Mouse (Mus musculus) lung, embryonic 16.5 days (tissue): ENCODE measurements around the gene Scd2. TPM values are rescaled to one million over a fixed set of nuclear protein-coding genes. Genes with fewer than 3 reads are reported as not detected.
"Not testable (repeated sequence)": the region's sequence is repeated elsewhere in the genome, so short reads cannot be mapped to it uniquely, and the experiment has no call there.

ENCODE experiments used
- ATAC-seq: fragments of 200-750 bp; cut with Nextera tagmentation; 2 replicates; pipeline ENCODE4 v1.8.0; 2017; ENCODE audit warnings: low read depth, mild to moderate bottlenecking, moderate library complexity
- H3K27ac ChIP-seq: fragments of 300-500 bp; sonication (generic); 2 replicates; pipeline ENCODE4 v1.5.1; 2014; ENCODE audit warnings: mild to moderate bottlenecking, control low read depth, low read length
- H3K27me3 ChIP-seq: fragments of 300-500 bp; sonication (generic); 2 replicates; pipeline ENCODE4 v1.6.1; 2014; ENCODE audit warnings: low read depth, low read length, mixed read lengths; ENCODE audit not compliant: control insufficient read depth, insufficient read depth
- H3K36me3 ChIP-seq: fragments of 300-500 bp; sonication (generic); 2 replicates; pipeline ENCODE4 v1.6.1; 2014; ENCODE audit warnings: low read length; ENCODE audit not compliant: control insufficient read depth, insufficient read depth
- H3K4me1 ChIP-seq: fragments of 300-500 bp; sonication (generic); replicated peaks from 2 replicates; pipeline ENCODE4 v1.6.1; 2014; ENCODE audit warnings: low read length, mixed read lengths; ENCODE audit not compliant: control insufficient read depth, insufficient read depth
- H3K4me2 ChIP-seq: fragments of 300-500 bp; sonication (generic); 2 replicates; pipeline ENCODE4 v1.6.1; 2014; ENCODE audit warnings: low read depth, low read length, control low read depth
- H3K4me3 ChIP-seq: fragments of 300-500 bp; sonication (generic); 2 replicates; pipeline ENCODE4 v1.5.1; 2014; ENCODE audit warnings: mild to moderate bottlenecking, low read length, control low read depth
- H3K9ac ChIP-seq: fragments of 300-500 bp; sonication (generic); 2 replicates; pipeline ENCODE4 v1.6.1; 2014; ENCODE audit warnings: low read length, control low read depth
- H3K9me3 ChIP-seq: fragments of 300-500 bp; sonication (generic); 2 replicates; pipeline ENCODE4 v1.6.1; 2016; ENCODE audit warnings: low read length; ENCODE audit not compliant: control insufficient read depth
- WGBS: fragments of 180-500 bp; shearing (Covaris S2); extraction: QIAGEN DNeasy Blood & Tissue Kit; methylation state at CpG from one replicate; pipeline ENCODE4 v1.1.7; 2014; 5-methylcytosine and 5-hydroxymethylcytosine counted together
- polyA plus RNA-seq: library from polyadenylated mRNA; unstranded; fragments of >200 nt; fragmentation: Nextera tagmentation; extraction: Ambion mirVana; gene quantifications from 2 replicates; pipeline ENCODE4 v1.2.1, GENCODE M21; 2015

Scd2 gene
- polyA plus RNA-seq, 1 experiment from 2014 or later: 232 TPM

DNA sequence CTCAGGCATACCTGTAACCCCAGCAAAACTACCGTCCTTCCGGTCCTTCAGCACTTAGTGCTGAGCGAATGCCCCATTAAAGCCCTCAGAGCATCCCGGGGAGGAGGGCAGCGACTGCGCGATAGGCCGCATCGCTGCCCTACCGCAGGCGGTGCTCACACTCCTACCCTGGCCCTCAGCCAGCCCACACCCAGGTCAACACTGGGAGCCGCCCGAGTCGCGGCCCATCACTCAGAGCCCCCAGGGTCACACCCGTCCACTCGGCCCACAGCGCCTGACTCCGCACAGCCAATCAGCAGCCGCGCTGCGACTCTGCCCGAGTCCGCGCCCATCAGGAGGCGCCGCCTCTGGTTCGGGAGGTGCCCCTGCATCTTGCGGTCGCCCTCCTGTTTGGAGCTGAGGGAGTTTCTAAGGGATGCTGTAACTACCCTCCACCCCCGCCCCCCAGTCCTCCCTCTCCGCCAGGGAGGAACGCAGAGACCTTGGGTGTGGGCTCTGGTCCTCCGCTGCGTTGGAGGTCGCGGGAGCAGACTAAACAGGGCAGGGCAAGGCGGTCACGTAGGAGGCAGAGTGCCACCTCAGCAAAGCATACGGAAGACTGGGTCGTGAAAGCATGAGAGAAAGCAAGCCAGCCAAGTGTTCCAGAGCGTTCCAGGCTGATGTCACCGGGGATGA is 26.5 kb upstream of the Scd2 start:
- peak; percentile 98 for ATAC-seq
- H3K27ac ChIP-seq: peak overlapping the region; percentile 95
- under 1% methylated on average over 43 of the region's 43 CpGs for WGBS
- no peaks in the 10 kb centered on the region for H3K36me3 ChIP-seq
- H3K27me3 ChIP-seq: no peaks in the 10 kb centered on the region
- H3K4me3 ChIP-seq: peak overlapping the region; percentile 56
- no peaks in the 10 kb centered on the region for H3K9me3 ChIP-seq
- peak overlapping the region; percentile 76 for H3K9ac ChIP-seq
- peak overlapping the region; percentile 69 for H3K4me2 ChIP-seq
- peaks cover 10% of the 10 kb centered on the region for H3K4me1 ChIP-seq

DNA sequence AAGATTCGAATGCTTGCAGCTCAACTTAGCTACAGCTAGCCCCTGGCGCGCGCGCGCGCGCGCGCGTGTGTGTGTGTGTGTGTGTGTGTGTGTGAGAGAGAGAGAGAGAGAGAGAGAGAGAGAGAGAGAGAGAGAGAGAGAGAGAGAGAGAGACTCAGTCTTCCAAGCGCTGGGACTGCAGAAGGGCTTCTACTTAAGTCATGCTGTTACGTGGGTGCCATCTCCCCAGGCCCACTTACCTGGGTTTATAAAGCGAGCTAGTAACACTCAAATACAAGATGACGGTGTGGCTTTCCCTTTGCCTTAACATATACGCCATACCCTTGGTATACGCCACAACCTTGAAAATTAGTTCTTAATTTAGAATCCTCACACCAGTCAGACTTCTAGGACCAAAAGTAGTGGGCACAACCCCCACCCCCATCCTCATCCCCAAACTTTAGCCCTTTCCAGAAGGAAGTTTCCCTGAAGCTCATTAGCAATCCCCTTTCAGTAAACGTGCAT is 25.9 kb upstream of the Scd2 start:
- peak overlapping the region; percentile 95 for H3K27ac ChIP-seq
- peaks cover 10% of the 10 kb centered on the region for H3K4me1 ChIP-seq
- H3K9me3 ChIP-seq: no peaks in the 10 kb centered on the region
- H3K27me3 ChIP-seq: no peaks in the 10 kb centered on the region
- no peak for ATAC-seq
- no peaks in the 10 kb centered on the region for H3K36me3 ChIP-seq
- peak overlapping the region; percentile 69 for H3K4me2 ChIP-seq
- WGBS: 10% methylated on average over 18 of the region's 18 CpGs
- H3K4me3 ChIP-seq: peak overlapping the region; percentile 56
- peak overlapping the region; percentile 76 for H3K9ac ChIP-seq

DNA sequence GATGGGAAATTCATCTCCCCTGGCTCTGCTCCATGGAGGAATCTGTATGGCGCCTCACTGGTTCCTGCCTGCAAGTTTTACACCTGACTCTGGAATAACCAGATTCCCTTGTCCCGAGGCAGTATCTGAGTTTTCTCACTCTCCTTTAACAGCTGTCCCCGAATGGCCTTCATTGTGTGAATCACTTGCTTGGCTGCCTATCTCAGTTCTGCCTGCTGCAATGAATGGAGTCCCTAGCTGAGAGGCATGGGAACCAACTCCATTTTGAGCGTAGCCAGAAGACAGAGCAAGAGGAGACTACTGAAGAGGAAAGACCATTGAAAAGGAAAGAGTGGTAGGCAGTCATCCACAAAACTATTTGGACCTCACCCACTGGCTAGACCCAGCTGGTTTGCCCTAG is 19.8 kb upstream of the Scd2 start:
- no peak for ATAC-seq
- Histone ChIP-seq H3K4me3 (no peak overlapping the region), H3K4me2 (no peak overlapping the region), H3K27me3 (no peaks in the 10 kb centered on the region), H3K9ac (no peak overlapping the region), H3K36me3 (no peaks in the 10 kb centered on the region), H3K4me1 (no peaks in the 10 kb centered on the region), H3K9me3 (no peaks in the 10 kb centered on the region), H3K27ac (no peak overlapping the region)
- 74% methylated on average over 4 of the region's 4 CpGs for WGBS

- H3K9ac ChIP-seq: no peak overlapping the region
- no peaks in the 10 kb centered on the region for H3K4me1 ChIP-seq
- no peaks in the 10 kb centered on the region for H3K36me3 ChIP-seq
- no peak overlapping the region for H3K4me2 ChIP-seq
- no peak overlapping the region for H3K27ac ChIP-seq
- H3K4me3 ChIP-seq: no peak overlapping the region
- no peak for ATAC-seq
- 93% methylated on average over 4 of the region's 4 CpGs for WGBS
- H3K27me3 ChIP-seq: no peaks in the 10 kb centered on the region
- H3K9me3 ChIP-seq: no peaks in the 10 kb centered on the region
Observed at GRCm38 (mm10) chr19:44274452-44274851, 19.0 kb upstream of the Scd2 start.

DNA sequence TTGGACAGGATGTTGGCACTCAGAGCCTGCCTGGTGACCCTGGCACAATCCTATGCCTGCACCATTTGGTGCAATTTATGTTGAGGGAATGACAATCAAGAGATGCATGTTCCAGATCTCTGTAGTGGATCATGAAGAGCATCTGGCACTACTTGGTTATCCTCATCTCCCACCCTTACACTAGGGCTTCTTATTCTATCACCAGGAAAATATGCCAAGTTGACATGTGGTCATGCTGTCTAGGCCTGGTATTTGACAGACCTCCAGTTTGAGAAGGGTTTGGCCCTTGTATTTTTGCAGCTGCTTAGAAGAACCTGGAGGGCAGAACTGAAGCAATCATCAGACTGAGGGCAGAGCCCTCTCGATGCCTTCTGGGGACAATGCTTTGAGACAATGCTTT is 18.1 kb upstream of the Scd2 start:
- no peak for ATAC-seq
- WGBS: 88% methylated on average over 1 of the region's 1 CpGs
- Histone ChIP-seq H3K9me3 (no peaks in the 10 kb centered on the region), H3K27me3 (no peaks in the 10 kb centered on the region), H3K36me3 (no peaks in the 10 kb centered on the region), H3K27ac (no peak overlapping the region), H3K4me1 (peaks cover 2% of the 10 kb centered on the region; the same call in 1 of the 2 replicates), H3K4me3 (no peak overlapping the region), H3K9ac (no peak overlapping the region), H3K4me2 (no peak overlapping the region)

DNA sequence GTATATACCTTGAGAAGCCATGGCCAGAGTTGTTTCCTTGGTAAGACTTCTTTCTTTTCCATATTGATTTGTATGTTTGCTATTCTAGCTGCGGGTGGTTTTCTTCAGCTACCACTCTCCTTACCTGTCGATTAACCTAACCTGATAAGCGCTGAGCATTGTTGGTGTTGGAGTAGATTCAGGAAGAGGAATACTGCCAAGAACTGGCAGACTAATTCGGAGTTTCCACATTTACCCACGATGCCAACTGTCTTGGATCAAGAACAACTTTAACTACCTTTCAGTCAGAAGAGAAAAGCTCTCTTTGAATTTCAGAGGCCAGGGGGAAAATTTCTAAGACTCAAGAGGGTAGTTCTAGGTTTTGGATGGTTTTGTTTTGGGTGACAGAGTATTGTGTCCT is 16.6 kb upstream of the Scd2 start:
- Histone ChIP-seq H3K9me3 (no peaks in the 10 kb centered on the region), H3K36me3 (no peaks in the 10 kb centered on the region), H3K27me3 (no peaks in the 10 kb centered on the region), H3K9ac (no peak overlapping the region), H3K27ac (no peak overlapping the region), H3K4me1 (peaks cover 14% of the 10 kb centered on the region), H3K4me2 (no peak overlapping the region), H3K4me3 (no peak overlapping the region)
- no peak for ATAC-seq
- WGBS: 66% methylated on average over 5 of the region's 5 CpGs

DNA sequence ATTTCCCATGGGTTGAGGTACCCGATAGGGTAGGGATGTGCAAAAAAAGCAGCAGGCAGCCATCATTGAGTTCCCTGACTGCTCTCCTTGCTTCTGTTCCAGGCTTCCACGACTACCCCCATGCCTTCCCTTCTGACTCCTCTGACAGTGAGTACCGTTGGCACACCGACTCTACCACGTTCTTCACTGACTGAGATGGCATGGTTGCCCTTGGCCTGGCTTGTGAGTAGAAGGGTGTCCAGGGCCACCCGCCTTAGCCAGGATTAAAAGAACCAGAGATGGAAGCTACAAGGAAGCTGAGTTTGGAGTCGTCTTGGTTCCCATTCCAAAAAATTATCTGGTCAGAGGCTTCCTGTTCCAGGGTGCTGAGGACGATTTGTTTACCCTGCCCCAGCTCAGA is 15.5 kb upstream of the Scd2 start:
- WGBS: 69% methylated on average over 8 of the region's 8 CpGs
- no peak overlapping the region for H3K9ac ChIP-seq
- H3K4me2 ChIP-seq: no peak overlapping the region
- H3K4me1 ChIP-seq: peaks cover 22% of the 10 kb centered on the region
- H3K4me3 ChIP-seq: no peak overlapping the region
- no peak for ATAC-seq
- no peaks in the 10 kb centered on the region for H3K36me3 ChIP-seq
- no peaks in the 10 kb centered on the region for H3K27me3 ChIP-seq
- H3K27ac ChIP-seq: no peak overlapping the region
- no peaks in the 10 kb centered on the region for H3K9me3 ChIP-seq

DNA sequence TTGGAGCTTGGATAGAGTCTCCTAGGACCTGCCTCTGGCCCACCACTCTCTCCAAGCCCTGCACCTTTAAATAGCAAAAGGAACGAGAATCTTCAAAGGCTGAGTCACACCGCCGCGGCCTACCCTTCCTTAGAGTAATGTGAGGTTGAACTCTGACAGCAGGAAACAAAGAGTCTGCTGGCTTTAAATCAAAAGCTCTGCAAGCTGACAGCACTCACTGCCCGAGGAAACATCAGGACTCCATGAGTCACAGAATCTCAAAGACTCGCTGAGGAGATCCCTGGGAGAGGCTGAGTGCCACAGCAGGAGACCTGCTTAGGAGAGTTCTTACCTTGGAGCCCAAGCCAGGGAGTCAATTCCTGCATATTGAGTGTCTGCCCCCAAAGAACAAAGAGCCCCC is 12.7 kb upstream of the Scd2 start:
- Histone ChIP-seq H3K4me3 (no peak overlapping the region), H3K9ac (peak overlapping the region; percentile 57), H3K27me3 (no peaks in the 10 kb centered on the region), H3K9me3 (no peaks in the 10 kb centered on the region), H3K4me1 (peaks cover 41% of the 10 kb centered on the region), H3K36me3 (no peaks in the 10 kb centered on the region), H3K27ac (peak overlapping the region; percentile 99), H3K4me2 (peak overlapping the region; percentile 8)
- ATAC-seq: no peak
- WGBS: 5% methylated on average over 6 of the region's 6 CpGs

GRCm38 (mm10) chr19:44281825-44282447 is 11.5 kb upstream of the Scd2 start:
- ATAC-seq, H3K9ac ChIP-seq, H3K27me3 ChIP-seq, H3K4me3 ChIP-seq, H3K9me3 ChIP-seq, H3K36me3 ChIP-seq: not testable (repeated sequence)
- Histone ChIP-seq H3K27ac (peak overlapping the region; percentile 99), H3K4me2 (peak overlapping the region; percentile 31; the same call in 1 of the 2 replicates), H3K4me1 (peaks cover 49% of the 10 kb centered on the region)
- WGBS: 0% methylated on average over 1 of the region's 1 CpGs
